Mouse (Mus musculus) right cerebral cortex, postnatal 36 days (tissue): ENCODE data around the gene Kif2c.
A peak's percentile ranks its signal among the peaks of the same experiment; 100 is the strongest.

Source experiments
- DNase-seq, 2 experiments: peaks; one replicate each; pipeline ENCODE4 v3.0.0; 2022; ENCODE audit warnings: low spot score in 2 of 2, mixed read lengths in 1 of 2

Gene Kif2c

DNA sequence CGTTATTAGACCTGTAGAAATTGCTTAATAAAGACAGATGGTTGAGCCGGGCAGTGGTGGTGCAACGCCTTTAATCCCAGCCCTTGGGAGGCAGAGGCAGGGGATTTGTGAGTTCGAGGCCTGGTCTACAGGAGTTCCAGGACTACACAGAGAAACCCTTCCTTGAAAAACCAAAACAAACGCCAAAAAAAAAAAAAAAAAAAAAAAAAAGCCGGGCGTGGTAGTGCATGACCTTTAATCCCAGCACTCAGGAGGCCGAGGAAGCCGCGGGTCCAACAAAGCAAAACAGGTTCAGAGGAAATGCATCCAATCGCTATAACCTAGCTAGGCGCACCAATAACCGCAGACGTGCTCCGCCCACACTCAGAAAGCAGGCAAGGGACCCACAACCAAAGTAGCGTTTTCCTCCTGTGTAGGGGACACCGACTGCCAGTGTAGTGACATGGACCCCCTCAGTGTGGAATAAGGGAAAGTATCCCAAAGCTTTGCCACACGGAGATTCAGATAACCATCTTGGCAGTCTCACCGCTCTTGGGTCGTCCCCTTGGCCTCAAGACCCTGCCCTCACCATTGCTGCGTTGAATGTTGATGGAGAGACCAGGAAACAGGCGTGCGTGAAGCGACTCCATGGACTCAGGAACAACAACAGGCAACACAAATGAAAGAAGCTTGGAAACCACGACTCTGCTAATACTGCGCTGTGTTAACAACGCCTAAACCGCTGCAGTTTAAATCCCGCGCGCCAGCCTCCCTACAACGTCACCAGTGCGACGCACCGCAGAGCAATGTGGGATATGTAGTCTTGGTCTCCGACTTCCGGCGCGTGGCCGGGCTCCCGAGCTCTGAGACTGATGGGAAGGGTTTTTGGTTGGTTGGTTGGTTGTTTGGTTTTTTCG, at the start of gene Kif2c:
TSS of gene Kif2c (minus strand) at position 777 of the 896 bp plus-strand sequence.
- DNase-seq = peak; percentile 91

DNA sequence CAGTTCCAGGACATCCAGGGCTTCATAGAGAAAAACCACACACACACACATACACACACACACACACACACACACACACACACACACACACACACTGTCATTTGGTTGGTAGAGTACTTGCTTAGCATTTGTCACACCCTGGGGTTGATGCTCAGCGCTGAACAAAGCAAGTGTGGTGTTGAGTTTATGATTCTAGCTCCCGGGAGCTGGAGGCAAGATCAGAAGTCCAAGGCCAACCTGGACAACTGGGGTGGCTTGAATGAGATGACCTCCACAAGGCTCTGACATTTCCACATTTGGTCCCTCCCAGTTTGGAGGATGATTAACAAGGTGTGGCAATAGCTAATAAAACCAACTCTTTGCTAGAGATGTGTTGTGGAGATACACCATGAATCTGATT, 48.8 kb upstream of the Kif2c start:
- no peak for DNase-seq

DNA sequence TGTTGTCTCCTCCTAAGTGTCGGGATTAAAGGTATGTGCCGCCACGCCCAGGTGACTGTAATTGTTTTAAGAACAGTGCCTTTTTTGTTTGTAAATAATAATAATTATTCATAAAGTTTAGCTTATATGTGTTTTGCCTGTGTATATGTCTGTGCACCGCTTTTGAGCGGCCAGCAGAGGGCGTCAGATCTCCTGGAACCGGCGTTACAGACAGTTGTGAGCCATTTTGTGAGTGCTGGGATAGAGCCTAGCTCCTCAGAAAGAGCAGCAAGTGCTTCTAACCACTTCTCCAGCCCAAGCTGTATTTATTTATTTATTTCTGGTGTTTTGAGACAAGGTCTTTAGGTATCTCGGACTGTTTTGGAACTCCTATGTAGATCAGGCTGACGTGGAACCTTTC, 47.9 kb upstream of the Kif2c start:
- no peak for DNase-seq

DNA sequence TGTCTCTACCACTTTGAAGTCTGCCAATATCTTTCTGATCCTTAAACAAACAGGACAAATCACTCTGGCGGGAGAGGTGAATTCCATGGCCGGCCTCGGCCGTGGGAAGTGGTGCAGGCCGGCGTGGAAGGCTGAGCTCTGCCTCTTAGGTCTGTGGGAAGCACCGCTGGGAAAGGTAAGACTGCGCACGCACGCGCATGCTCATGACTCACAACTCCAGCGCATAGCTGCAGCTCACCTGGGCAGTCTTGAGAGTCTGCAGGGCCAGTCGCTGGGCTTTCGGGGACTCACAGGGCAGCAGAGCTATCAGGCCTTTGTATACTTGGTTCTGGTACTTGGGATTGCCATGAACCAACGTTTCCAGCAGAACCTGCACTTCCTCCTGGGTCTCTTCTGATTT, 47.2 kb upstream of the Kif2c start:
- no peak for DNase-seq

DNA sequence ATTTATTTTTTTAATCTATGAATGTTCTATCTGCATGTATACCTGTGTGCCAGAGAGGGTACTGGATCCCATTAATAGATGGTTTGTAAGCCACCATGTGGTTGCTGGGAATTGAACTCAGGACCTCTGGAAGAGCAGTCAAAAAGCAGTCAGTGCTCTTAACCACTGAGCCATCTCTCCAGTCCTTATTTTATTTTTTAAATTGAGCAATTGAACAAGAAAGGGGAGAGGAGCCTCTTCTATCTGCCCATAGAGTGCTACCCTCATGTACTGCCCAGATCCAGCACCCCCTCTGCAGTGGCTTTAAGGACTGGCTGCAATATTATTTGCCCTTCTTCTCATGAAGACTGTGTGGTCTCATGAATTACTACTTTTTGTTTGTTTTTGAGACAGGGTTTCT, 42.8 kb upstream of the Kif2c start:
- DNase-seq = no peak

DNA sequence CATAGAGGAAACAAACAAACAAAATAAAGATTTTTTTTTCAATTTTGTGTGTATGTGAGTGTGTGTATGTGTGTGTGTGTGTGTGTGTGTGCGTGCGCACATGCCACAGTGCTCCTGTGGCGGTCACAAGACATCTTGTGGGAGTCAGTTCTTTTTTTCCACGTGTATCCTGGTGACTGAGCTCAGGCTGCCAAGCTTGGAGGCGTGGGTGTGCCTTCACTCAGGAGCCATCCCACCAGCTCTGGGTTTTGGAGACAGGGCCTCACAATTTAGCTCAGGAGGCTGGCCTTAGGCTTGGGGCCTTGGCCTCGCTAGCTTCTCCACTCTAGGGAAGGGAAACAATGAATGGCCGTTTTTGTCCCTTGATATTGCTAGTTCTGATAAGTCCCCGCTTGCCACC, 41.7 kb upstream of the Kif2c start:
- DNase-seq = peak in 1 of 2 experiments; percentile 12

DNA sequence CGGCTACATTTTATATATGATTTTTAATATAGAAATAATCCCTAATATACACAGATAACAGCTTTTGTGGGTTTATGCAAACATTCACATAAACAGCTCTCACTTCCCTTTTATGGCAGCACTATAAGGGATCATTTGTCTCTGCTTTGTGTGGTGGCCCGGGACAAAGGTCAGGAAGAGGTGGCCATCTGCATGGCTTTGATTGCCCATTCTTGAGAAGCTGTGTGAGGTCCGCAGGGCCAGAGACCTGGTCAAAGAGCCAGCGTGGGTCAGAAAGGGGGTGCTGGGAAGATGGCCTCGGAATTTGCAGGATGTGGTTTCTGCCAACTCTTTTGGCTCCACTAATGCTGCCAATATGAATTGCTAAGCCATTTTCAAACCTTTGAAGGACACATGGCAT, 40.6 kb upstream of the Kif2c start:
- no peak for DNase-seq

DNA sequence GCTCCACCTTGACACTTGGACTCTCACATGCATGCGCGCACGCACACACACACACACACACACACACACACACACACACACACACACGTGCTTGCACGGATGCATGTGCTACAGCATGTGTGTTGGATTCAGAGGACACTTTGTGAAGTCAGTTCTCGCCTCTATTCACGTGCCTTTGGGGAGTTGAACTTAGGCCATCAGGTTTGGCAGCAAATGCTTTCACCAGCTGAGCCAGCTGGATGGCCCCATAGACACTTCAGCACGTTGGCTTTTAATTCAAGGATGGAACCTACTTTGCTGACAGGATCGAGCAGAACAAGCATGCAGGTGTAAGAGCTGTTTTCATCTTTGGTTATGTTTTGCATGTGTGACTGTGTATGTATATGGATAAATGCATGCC, 39.4 kb upstream of the Kif2c start:
- no peak for DNase-seq

DNA sequence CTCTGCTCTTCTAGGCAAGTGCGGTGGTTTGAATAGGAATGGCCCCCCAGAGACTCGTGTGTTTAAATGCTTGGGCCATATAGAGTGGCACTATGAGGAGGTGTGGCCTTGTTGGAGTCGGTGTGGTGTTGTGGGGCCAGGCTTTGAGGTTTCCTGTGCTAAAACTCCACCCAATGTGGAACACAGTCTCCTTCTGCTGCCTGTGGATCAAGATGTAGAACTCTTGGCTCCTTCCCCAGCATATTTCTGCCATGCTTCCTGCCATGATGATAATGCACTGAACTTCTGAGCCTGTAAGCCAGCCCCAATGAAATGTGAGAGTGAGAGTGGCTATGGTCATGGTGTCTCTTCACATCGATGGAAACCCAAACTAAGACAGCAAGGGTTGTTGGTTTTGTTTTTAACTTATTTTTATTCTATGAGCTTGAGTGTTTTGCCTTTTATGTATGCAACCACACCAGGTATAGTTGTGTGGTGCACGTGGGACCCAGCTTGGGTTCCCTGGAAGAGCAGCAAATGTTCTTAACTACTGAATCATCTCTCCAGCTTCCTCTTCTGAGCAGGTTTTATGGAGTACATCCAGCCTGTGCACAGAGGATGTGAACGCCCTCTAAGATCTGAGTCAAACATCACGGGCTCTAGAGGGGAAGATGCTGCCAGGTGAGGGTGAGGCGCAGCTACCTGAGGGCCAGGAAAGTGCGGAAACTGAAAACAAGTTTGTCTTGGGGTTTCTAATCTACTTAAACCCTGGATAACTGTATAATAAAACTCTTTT, 38.5 kb upstream of the Kif2c start:
- DNase-seq = no peak

DNA sequence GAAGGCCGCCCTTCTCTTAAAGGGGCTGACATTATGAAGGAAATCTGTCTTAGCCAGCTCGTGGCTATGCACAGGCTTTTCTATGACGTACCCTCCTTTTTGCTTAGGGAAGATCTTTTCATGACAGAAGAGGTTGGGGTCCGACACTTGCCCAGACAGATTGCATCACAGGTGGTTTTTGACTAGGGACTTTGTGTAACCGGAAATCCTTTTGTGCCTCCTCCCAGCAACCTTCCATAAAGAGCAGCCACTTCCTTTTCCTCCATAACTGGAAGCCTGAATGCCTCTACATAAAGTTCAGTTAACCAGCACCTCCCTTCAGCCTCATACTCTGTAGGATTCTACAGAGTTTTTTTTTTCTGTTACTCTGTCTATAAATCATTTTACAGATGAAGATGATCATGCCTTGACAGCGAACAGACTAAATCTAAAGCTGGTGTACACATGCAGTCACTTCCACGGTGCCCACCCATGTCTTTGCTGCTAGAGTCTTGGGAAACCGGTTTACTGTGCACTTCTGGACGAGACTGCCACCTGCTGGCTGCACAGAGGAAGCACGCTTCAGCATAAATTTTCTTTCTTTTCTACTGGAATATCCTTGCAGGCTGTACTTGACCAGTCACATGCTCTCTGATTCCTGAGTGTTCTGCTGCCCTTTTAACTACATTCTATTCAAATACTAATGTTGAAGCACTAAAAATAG, 36.2 kb upstream of the Kif2c start:
- no peak for DNase-seq

DNA sequence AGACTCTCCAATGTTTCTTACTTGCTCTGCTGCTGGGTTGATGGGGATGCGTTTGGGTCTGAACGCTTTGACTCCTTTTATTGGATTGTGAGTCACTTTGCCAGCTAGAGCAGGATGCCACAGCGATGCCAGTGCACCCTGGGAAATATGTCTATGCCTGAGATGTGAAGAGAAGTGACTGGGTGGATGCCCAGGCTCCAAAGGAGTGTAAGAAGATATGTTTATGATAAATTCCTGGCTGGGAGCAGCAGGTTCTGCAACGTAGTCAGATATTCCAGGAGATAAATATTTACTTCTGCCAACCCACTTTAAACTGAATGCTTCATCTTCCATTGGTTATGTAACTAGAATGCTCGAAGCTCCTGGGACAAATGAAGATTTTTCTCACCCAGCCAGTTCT, 34.6 kb upstream of the Kif2c start:
- no peak for DNase-seq

DNA sequence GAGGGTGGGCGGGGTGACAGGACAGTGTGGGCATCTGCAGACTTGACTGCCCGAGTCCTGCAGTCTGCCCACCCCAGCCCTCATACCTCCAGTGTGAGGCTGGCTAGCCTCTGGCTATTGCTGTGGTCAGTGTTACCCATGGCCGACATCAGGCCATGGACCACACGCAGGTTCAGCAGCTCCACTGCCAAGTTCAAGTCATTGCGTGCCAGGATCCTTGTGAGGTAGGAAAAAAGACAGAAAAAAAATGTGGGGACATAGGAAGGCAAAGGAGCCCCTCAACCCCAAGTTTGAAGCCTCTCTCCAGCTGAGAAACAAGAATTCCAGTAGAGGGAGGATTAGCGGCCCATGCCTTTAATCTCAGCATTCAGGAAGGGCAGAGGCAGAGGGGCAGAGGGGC, 31.8 kb upstream of the Kif2c start:
- no peak for DNase-seq

DNA sequence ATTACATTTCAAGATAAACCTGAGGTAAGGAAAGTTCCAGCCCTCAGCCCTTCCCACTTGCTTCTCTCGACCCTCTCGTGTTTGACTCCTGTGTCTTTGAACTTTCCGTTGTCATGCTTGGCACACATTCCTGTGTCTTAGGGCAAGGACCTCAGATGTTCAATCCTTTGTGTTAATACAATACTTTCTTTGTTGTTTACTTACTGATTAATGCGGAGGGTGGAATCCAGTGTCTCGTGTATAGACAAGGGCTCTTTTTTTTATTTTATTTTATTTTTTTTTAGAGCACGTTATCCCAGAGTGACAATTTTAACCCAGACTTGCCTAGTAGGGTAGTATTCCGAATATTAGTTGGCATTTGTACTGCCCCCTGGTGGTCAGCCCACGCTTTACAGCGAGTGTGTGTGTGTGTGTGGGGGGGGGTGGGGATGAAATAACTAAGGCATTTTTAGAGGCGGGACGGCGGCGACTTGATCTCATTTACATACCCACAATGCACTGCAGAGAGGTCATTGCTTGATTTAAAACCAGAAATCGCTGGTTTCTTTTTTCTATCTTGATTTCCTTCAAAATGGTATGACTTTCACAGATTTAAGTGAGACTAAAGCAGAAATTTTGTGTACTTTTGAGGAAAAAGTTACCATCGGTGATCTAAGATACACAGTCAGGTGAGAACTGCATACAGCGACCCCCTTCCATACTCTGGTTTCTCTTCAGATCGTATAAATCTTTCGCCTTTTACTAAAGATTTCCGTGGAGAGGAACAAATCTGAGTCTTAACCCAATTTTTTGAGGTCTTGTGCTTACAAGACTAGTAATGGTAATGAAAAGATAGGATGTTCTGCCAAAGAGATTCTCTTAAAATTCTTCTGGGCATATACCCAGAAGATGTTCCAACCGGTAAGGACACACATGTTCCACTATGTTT, 28.0 kb upstream of the Kif2c start:
- DNase-seq = no peak

DNA sequence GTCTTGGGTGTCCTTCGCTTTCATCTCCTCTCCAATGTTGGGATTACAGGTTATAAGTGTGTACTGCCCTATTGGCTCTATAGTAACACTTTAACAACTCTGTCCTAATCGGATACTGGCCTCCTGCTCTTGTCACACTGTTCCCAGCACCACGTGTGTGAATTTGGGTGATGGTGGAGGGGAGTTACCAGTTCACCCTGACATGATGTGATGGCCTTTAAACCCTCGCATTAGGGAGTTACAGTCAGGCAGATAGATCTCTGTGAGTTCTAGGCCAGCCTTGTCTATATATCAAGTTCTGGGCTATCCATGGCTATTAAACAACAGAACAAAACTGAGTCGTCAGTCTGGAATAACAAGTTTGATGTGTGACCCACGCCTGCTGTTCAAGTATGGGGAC, 27.2 kb upstream of the Kif2c start:
- DNase-seq = no peak

DNA sequence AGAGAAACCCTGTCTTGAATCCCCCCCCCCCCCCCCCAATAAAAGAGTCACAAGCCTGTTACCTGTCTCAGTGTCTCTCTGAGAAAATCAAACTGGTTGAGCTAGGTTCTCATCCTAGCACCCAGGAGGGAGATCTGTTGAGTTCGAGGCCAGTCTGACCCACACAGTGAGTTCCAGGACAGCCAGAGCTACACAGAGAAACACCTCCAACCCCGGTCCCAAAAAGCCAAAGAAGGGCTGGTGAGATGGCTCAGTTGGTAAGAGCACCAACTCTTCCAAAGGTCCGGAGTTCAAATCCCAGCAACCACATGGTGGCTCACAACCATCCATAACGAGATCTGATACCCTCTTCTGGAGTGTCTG, 20.5 kb upstream of the Kif2c start:
- DNase-seq = no peak

DNA sequence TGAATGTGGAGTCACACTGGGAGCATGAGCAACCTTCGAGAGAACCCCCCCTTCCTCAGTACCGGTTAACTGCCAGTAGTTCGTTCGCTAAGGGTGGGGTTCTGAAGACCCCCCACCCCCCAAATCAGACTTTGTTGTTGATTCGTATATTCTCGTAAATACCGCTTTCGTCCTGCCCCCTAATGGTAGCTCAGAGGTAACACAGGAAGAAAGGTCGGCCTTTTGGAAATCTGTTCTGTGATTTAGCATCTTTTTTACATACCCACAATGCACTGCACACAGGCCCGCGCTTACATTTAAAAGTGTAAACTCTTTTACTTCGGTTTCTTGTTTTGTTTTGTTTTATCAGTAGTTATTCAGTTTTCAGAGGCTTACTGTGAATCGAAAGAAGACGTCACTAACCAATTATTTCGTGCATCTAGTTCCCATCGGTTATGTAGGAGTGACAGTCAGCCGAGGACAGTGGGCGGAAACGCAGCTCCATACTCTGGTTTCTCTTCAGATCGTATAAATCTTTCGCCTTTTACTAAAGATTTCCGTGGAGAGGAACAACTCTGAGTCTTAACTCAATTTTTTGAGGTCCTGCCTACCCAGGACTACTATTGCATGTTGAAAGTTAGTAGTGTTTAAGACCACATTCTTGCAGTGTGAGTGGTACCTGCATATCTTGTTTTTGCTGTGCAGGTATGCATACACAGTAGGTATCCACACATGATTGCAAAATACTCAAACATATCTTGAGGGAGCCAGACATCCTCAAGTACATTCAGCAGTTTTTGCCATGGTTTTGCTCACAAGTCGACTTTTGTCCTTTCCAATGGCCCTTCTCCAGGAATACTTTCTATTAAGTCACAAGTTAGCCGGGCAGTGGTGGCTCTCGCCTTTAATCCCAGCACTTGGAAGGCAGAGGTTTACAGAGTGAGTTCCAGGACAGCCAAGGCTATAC, 19.9 kb upstream of the Kif2c start:
- DNase-seq = no peak

DNA sequence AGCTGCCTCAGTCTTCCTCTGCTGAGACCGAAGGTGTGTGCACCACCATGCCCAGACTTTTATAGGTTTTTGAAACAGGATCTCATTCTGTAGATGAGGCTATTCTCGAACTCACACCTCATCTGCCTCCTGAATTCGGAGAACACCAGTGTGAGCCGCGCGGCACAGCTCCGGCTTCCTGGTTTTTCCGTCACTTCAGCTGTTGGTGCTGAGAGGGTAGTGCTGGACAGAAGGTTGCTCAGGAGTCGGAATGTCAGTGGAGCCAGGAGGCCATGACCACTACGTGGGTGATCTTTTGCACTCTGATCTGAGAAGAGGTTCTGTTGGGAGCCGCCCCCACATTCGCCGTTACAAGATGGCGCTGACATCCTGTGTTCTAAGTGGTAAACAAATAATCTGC, 9.4 kb upstream of the Kif2c start:
- no peak for DNase-seq

DNA sequence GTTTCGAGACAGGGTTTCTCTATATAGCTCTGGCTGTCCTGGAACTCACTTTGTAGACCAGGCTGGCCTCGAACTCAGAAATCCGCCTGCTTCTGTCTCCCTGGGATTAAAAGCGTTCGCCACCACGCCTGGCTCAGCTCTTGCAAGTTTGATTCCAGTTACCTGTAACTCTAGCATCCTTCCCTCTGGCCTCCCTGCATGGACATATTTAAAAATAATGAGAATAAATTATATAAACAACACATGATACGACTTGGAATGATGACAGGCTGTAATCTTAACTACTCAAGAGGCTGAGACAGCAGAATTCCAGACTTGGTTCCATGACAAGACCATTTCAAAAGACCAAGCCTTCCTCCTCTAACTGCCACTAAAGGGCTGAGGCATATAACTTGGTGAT, 8.2 kb upstream of the Kif2c start:
- DNase-seq = no peak

DNA sequence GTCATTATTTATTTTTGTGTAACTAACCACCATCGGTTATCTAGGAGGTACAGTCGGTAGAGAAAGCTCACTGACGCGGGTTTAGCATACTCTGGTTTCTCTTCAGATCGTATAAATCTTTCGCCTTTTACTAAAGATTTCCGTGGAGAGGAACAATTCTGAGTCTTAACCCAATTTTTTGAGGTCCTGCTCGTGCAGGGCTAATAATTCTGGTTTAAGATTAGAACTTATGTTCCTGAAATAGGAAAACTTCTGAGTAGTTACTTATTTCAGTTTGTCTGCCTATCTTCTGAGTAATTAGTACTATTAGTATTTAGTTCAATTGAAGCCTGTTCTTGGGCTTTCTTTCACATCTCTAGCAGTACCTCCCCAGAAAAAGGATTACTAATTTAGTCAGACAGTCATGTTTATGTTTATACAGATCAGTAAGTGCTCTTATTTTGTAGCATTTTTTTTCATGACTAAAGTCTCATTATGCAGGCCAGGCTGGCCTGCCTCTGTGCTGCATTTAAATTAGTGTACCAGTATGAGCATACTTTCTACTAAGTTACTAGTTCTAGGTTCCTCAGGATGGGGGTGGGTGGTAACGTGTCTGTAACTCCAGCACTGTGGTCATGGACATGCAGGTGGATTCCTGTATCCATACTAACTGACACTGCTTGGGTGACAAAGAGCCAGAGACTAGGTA, 7.6 kb upstream of the Kif2c start:
- no peak for DNase-seq

DNA sequence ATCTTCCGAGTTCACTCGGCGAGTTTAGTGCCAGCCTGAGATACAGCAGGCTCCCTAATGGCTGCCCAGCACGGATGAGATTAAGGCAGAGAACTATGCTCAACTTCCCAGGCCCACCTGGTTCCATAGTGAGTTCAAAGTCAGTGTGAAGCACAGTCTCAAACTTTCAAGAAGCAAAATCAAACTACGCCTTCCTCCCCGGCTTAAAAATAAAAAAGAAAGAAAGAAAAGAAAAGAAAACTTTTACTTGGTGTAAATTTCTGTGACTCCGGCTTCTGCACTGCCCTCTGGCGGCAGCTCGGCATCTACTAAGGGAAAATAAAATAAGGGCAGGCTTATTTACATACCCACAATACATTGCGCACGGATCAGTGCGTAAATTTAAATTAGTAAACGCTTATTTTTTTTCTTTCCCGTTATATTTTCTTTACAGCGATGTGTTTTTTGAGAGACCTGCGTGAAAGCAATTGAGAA, 7.0 kb upstream of the Kif2c start:
- peak; percentile 62 to 71 for DNase-seq
